Mouse (Mus musculus) liver, adult 10 weeks (tissue): ENCODE measurements around the gene Rab20. TPM values are rescaled to one million over a fixed set of nuclear protein-coding genes. Genes with fewer than 3 reads are reported as not detected.

Experiments used
- polyA plus RNA-seq: library from polyadenylated mRNA; stranded (reverse); fragments of 350-450 nt; fragmentation: Illumina TruSeq; extraction: RNeasy Lipid Tissue Mini Kit (QIAGEN cat#74804); gene quantifications from one replicate; pipeline ENCODE4 v1.2.3, GENCODE M21; 2014; ENCODE audit warnings: low read depth, low replicate concordance

Rab20 gene
- 2.1 TPM for polyA plus RNA-seq

GRCm38 (mm10) chr8:11477811-11478761 is at the start of gene Rab20:
TSS of gene Rab20 (minus strand) at chr8:11478710.

GRCm38 (mm10) chr8:11497017-11497990 is 18.8 kb upstream of the Rab20 start, which contains the start of gene Naxd:
TSS of gene Naxd (plus strand) at chr8:11497506.

Other genes starting within 250 kb of the Rab20 start
- 0.61 TPM for gene Col4a2, start 165.9 kb downstream of the Rab20 start, polyA plus RNA-seq
- gene Col4a1, start 165.9 kb downstream of the Rab20 start, polyA plus RNA-seq = 4.0 TPM
- gene Naxd, start 18.8 kb upstream of the Rab20 start, polyA plus RNA-seq = 15.0 TPM
- gene Cars2, start 72.1 kb upstream of the Rab20 start, polyA plus RNA-seq = 6.3 TPM
- 9.4 TPM for gene Ing1, start 76.9 kb upstream of the Rab20 start, polyA plus RNA-seq
- 6.1 TPM for gene Ankrd10, start 157.0 kb upstream of the Rab20 start, polyA plus RNA-seq
- not detected for gene 1700016D06Rik, start 222.4 kb upstream of the Rab20 start, polyA plus RNA-seq
- gene Arhgef7, start 249.0 kb upstream of the Rab20 start, polyA plus RNA-seq = 6.4 TPM